Mouse (Mus musculus): ENCODE measurements around the gene Egflam. TPM values are rescaled to one million over a fixed set of nuclear protein-coding genes. Genes with fewer than 3 reads are reported as not detected.

Egflam gene
- total RNA-seq, 2 experiments from 2014 or later = 18.0 to 26.5 TPM

DNA sequence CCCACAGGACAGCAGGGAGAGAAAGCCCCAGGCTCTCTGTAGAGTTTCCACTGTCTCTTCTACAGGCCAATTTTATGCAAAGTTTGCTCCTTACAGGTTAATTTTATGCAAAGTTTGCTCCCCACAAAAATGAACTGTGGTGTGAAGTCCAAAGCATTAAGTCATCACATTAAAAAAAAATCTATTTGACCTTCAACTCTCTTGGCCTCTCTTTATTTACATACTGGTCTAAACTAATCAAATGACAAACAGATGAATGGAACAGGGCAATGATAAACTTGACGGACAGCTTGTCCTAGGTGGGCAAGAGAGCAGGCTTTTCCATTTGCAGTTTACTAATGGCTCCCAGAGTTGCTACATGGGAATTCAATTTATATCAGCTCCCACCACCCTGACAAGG, 98.3 kb downstream of the Egflam start:
- no peak for DNase-seq (ENCODE audit: low spot score in 2 of 2)

DNA sequence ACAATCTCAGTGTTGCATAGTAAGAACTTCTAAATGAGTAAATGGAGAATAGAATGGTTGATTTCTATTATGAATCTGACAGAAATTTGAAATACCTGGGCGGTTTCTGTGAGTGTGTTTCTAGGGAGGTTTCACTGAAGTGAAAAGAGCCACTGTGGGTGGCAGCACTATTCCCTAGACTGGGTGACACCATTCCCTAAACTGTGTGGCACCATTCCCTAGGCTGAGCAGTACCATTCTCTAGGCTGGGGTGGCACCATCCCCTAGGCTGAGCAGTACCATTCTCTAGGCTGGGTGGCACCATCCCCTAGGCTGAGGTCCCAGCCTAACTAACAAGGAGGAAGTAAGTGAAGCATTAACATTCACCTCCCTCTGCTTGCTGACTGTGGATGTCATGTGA, 103.0 kb downstream of the Egflam start:
- no peak for DNase-seq (ENCODE audit: low spot score in 2 of 2)

DNA sequence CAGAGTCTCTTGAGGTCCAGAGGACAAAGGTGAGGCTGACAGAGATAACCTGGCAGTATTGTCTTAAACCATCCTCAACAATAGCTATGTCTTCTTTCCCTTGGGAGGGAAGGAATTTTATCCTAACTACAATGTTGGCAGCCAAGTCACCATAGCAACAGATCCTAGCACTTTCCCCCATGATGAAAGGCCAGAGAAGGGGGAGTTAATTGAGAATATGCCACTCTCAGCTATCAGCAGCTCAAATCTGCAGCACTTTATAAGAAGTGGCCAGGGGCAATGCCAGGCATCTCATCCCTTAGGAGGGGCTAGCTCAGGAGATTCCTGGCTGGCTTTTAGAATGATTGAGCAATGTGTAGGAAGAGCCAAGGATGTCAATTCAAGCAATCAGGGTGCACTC, 105.3 kb downstream of the Egflam start:
- DNase-seq (ENCODE audit: low spot score in 2 of 2) = no peak

DNA sequence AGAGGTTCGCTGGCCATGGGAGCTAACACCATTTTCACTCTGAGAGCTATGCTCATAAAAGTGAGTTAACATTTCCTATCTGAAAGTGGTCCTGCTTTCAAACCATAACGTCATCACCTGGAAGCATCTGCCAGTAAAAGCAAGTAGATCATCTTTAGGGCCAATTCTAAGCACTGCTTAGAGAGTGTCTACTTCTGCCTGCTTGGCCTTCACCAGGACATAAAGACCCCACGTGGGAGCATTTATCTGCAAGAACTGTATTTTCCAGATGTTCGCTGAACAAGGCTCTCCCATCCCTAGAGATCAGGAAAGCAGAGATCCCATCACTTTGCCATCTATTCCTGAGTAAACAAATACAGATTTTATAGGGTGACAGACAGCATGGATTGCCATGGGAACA, 108.2 kb downstream of the Egflam start:
- peak in 1 of 2 experiments; percentile 9 for DNase-seq (ENCODE audit: low spot score in 2 of 2)

DNA sequence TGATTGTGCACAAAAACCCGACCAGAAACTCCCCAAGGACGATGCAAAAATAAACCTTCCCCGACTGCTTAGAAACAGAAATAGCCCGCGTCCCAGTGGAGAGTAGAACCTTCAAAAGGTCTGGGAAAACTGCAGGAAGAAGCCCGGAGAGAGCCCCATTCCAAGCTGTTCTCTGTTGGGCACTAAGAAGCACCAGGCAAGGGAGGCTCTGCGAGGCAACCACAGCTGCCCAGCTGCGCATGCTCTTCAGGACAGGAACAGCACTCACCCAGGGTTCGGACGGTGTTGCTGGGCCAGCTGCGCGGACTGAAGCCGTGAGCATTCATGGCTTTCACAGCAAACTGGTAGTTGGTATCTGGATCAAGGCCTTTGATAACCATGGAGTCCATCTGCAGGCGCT, 108.7 kb downstream of the Egflam start:
- DNase-seq (ENCODE audit: low spot score in 2 of 2) = peak in 1 of 2 experiments; percentile 25

DNA sequence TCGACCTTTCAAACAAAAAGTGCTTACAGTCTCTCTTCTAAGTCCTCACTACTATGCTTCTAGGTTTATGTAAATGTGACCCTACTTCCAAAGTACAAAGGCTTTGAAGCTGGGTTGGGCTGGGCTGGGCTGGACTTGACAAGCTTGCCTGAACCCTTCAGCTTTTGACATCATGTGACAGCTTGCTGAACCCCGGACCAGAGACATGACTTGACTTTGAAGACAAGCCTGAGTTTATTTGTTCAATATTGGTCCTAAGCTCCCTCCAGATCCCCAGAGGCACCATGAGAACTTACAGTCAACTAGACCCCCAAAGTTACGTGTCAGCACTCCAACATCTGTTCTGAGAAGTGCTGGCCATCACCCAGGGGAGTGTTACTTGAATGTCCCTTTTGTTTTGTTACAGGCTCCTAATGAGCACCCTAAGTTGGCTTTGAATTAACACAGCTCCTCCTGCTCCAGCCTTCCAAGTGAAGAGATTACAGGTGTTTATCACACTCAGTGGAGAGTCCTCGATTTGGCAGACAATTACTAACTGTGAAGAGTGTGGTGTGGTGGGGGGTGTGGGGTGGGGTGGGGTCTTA, 109.3 kb downstream of the Egflam start:
- DNase-seq (ENCODE audit: low spot score in 2 of 2) = no peak

DNA sequence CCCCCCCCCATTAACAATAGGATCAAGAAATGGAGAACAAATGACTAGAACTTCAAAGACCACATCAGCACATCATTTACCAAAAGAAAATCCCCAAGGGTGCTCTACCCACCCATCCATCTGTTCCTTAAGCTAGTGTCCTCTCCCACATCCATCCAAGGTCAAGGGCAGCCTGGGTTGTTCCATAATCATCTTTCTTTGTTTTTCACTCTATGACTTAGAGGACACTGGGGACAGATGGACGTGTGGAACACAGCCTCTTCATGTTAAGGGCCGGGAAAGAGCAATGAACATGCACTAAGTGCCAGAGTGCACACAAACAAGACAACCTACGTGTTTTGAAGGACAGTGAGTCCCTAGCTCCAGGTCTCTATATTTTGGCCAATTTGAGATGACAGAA, 110.3 kb downstream of the Egflam start:
- DNase-seq (ENCODE audit: low spot score in 2 of 2) = no peak

DNA sequence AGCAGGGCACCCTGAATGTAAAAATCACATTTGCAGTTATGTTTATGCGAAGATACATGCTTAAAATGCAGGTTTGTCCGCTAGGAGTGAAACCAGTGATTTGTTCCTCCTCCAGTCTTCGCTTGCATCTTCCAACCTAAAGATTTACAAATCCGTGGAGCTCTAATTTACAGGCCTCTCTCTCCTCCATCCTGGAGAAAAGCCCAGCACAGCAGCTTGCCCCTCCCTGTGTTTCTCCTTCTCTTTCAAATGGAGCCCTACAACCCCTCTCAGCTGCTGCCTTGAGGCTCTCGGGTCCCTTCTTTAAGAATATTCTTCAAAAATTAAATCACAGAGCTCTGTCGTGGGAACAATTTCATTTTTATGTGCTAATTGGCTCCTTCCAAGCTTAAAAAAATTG, 116.6 kb downstream of the Egflam start:
- DNase-seq (ENCODE audit: low spot score in 2 of 2) = no peak

DNA sequence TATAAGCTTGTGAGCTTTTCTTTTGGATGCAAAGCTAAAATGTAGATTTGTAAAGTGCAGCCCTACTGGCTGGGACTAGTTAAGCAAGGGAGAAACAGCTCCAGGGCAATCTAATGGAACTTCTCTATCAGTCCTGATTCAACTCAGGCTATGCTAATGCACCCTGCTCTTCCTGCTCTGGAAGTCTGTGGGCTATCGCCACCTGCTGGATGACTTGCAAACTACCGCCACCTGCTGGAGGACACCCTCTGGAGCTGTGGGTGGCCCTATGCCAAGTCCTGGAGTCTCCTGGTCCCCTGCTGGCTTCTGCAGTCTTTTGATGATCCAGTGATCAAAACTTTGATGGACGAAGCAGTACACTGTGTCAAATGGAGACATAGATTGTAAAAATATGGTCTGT, 134.4 kb downstream of the Egflam start:
- DNase-seq (ENCODE audit: low spot score in 2 of 2) = peak; percentile 62 to 83

DNA sequence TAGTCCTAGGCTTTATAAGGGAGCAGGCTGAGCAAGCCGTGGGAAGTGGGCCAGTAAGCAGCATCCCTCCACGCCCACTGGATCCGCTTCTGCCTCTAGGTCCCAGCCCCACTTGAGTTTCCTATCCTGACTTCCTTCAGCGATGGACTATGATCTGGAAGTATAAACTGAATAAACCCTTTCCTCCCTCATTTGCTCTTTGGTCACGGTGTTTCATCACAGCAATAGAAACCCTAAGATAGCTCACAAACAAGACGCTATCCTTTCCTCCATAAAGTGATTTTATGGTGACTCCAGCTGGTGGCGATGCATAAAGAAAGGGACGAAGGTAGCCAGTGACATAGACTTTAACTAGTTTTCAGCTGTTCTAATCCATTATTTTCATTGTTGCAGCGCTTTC, 134.9 kb downstream of the Egflam start:
- DNase-seq (ENCODE audit: low spot score in 2 of 2) = no peak

DNA sequence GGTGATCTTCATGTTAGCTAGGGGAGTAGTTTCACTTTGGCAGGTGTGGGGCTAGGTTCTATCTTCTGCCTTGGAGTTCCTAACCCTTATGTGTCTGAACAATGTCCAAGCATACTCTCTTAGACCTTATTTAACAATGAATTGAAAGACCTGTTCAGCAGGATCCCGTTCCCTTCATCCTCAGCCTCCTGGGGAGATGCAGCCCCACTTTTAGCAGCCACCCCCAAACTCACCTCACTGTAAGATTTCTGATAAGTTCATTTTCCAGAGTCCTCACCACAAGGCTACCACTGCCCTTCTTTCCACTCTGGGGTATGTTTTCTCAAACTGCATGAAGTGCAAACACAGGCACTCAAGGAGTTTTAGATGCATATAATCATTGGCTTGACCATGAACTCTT, 136.8 kb downstream of the Egflam start:
- no peak for DNase-seq (ENCODE audit: low spot score in 2 of 2)

DNA sequence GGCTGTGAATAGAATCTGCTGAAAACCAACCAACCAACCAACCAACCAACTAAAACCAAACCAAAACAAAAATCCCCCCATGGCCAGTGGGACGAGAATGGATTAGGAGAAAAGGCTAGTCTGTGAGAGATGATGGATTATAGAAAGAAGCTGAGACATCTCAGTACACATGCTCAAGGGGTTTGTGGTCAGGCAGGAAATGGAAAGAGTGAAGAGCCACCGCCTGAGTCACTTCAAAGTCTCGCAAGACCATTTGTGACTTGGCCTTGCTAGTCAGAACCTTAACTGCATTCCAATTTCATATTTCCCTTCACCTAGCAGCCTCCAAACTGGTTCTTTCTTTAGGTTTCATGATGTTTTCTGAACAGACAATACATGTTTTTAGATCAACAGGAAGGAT, 141.6 kb downstream of the Egflam start:
- DNase-seq (ENCODE audit: low spot score in 2 of 2) = no peak

DNA sequence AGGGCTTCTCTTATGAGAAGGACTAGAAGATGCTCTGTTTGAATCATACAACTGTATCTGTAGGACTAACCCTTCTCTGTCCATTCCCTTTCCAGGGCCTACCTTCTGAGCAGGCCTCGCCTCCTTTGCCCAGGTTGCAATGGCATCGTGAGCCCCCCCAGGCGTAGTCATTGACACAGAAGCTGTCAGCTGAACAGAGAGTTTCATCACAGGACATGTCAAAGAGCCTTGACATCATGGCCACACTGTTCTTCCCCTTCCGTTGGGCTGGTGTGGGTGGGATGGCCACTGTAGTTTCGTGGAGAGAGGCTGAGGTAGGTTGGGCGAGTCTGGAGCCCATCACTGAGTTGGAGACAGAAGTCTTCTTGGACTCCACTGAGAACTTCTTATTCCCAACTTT, 144.9 kb downstream of the Egflam start:
- no peak for DNase-seq (ENCODE audit: low spot score in 2 of 2)

DNA sequence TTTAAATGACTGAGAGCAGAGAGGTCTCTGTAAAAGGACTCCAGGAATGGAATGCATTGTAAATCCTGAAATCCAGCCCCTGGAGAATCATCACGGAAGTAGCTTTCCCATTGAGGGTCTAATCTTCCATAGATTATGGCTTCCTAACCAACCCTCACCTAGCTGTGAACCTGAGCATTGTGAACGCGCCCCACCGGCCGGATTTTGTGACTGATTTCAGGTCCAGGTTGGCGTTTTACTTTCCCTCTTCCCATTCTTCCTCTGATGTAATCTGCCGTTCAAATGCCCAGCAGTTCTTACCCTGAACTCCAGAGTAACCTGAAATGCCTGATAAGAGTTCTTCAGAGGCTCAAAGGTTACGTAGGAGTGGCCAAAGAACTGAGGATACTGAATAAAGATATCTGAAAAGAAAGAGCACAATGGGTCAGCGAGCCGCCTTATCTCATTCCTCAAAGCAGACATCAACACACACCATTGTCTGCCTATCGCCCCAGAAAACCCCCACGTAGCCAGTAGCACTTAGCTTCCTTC, 146.0 kb downstream of the Egflam start:
- no peak for DNase-seq (ENCODE audit: low spot score in 2 of 2)

DNA sequence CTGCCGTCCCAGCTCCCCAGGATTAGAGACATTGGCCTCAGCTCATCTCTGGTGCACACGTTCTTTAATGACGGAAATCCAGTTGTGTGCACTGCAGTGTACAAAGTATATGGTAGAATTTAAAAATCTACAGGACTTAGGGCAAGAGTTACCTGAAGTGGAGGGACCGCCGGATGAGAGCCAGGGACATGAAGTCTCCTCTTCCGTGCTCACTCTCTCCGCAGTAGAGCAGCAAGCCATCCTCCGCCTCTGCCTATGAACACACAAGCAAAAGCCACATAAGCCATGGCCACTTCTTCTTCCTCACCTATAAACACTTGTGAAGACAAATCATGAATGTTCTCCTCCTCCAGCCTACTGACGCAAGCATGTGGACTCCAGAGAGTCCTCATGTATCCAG, 147.2 kb downstream of the Egflam start:
- no peak for DNase-seq (ENCODE audit: low spot score in 2 of 2)

DNA sequence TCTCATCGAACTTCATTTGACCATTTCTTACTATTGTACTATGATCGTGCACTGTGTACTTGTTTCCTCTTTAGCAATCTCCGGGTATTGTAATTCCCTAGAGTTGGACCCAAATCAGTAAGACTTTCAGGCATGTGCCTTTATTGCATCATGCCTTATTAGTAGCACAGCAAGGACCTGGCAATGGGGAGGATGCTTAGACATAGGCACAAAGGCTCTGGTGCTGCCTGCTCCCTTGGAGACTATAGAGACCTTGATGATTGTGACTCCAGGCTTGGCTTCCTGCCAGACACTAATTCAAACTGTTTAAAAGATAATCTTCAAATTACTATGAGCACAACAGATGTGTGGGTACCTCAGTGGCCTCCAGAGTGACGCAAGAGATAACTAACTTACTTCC, 149.0 kb downstream of the Egflam start:
- no peak for DNase-seq (ENCODE audit: low spot score in 2 of 2)

DNA sequence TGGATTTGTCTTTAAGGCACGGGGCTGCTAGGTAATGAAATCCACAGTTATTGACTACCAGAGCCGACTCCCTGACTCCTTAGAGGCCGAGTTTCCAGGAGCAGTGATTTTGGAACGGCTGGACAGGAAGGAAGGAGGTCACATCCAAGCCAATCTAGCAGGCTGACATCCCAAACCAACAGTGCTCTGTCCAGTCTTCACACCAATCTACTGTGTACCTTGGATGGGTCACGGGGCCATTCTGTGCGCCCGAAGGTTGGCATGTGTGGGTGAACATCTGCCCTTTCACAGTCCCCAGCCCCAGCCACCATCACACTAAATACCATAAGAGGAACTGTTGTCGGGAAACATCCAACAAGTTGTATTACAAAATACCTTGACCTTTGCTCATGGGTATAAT, 150.9 kb downstream of the Egflam start:
- DNase-seq (ENCODE audit: low spot score in 2 of 2) = no peak

DNA sequence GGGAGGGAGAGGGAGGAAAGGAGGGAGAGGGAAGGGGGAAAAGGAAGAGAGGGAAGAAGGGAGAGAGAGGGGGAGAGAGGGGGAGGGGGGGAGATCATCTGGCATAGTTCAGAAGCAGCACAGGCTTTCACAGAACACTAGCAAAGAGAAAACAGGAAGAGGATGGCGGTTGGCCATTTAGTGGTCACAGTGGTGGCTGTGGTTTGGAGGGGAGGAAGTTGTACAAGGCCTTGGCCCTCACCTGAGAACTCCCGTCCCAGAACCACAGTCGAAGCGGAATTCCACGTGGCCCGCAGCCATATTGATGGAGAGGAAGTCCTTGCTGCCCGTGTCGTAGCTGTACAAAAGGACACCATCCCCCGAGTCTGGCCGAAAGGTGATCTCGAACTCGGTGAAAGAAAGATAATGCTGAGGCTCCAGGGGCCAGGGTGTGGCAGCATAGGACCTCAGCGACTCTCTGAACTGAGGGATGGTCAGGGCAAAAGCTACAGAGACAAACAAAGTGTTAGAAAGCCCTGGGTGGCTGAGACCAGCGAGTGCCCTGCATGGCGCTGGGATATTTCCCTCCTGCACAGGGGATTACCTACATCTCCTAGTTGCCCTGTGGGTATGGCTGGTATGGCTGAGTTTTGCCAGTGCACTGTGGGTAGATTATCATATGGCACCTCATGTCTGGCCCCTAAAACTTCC, 155.9 kb downstream of the Egflam start:
- DNase-seq (ENCODE audit: low spot score in 2 of 2) = no peak

DNA sequence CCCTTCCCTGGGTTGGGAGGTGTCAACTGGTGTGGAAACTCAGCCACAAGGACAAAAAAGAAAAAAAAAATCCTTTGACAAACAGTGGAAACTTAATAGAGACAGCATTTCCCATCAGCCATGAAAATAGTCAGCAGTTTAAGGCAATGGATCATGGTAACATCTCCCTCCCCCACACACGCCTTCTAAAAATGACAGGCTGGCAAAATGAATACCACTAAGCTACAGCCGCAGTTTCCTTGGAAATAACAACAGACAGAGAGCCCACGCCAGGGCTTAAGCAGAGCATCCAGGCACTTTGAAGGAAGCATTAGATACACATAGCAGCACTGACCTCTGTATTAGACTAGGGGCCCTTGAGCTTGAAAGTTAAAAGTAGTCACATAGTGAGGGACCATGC, 157.2 kb downstream of the Egflam start:
- DNase-seq (ENCODE audit: low spot score in 2 of 2) = no peak

DNA sequence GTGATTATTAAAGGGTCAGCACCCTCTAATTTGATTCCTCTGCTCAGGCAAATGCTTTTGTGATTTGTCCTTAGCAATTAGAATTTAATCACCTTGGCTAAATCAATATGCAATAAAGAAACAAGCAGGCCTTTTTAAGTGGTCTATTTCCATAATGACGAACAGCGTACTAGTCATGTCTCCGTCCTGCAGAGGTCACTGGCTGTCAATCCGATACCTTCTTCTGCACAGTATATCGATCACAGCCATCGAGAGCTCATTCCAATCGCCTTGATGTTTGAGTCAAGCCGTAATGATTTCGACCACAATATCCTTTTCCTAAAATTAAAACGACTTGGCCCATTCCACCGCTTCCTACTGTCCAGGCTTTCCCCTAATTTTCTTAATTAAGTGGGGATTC, 158.3 kb downstream of the Egflam start:
- no peak for DNase-seq (ENCODE audit: low spot score in 2 of 2)

DNA sequence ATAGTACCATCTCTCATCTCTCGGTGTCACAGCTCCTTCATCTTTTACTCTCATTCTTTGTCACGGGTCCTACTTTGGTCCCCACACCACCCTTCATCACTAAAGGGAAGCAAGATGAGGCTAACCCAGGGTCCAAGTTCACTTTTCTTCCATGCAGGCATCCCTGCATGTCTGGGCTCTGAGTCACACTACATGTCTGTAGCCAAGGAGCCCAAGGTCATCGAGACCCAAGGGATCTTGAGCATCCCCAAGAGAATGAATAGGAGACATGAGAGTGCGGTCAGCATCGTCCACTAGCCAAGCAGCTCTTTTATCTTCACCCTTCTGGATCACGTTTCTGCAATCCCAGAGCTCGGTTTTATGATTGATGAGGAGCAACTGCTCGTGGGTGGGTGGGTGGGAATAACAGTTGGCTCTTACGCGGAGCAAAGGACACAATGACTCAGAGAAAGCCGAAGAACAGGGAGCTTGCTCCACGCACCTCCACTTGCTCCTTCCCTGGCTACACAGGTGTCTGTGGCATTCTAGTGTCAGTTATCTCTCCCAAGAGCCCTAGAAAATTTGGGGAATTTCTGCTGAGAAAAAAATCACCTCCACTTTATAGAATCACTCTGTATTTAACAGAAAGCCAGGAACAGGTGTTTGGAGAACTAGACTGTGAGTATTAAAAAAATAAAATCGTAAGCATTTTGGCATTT, 164.7 kb downstream of the Egflam start:
- no peak for DNase-seq (ENCODE audit: low spot score in 2 of 2)

DNA sequence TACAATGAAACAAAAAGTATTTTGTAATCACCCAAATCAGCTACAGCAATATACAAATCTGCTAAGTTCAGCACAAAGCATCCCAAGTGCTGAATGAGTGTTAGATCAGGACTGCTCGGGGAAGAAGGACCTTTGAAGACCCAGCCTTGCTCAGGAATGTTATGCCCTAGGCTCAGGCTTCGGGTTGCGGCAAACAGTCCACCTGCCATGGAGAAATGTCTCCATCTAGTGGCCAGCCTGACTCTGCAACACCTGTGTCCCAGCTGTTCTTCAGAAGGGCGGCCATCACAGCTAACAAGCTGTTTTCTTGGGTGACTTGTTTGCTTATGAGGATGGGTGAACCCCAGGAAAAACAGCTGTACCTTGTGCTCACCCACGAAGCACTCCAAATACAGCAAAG, 172.0 kb downstream of the Egflam start:
- DNase-seq (ENCODE audit: low spot score in 2 of 2) = peak; percentile 59 to 79

Measured in gastrocnemius, postnatal 4 days (tissue).